Mouse (Mus musculus) megakaryocyte, embryonic 14.5 days (primary cell): ENCODE measurements around the gene Hepacam. TPM values are rescaled to one million over a fixed set of nuclear protein-coding genes. Genes with fewer than 3 reads are reported as not detected.
A peak's percentile ranks its signal among the peaks of the same experiment; 100 is the strongest.

Experiments used
- H3K27me3 ChIP-seq: replicated peaks from 2 replicates; pipeline ENCODE3; 2012; ENCODE audit warnings: inconsistent platforms
- H3K36me3 ChIP-seq: replicated peaks from 2 replicates; pipeline ENCODE3; 2012; ENCODE audit warnings: low read length, inconsistent platforms, mixed read lengths
- H3K4me1 ChIP-seq: 2 replicates; pipeline ENCODE4 v1.6.1; 2012; ENCODE audit warnings: inconsistent platforms
- H3K4me3 ChIP-seq: replicated peaks from 2 replicates; pipeline ENCODE3; 2012; ENCODE audit warnings: moderate library complexity, mild to moderate bottlenecking, inconsistent platforms
- H3K9me3 ChIP-seq: 2 replicates; pipeline ENCODE4 v1.6.1; 2012; ENCODE audit warnings: inconsistent platforms
- FLI1 ChIP-seq: IDR thresholded peaks from 2 replicates; pipeline ENCODE4 v1.6.1; 2012; ENCODE audit warnings: low read length, inconsistent platforms, mixed read lengths
- GATA1 ChIP-seq: IDR thresholded peaks from 3 replicates; pipeline ENCODE4 v1.6.1; 2012; ENCODE audit warnings: mixed read lengths, low read length, inconsistent platforms, borderline replicate concordance
- polyA plus RNA-seq: library from polyadenylated mRNA; stranded (reverse); fragments of >175 nt; gene quantifications from 2 replicates; pipeline ENCODE4 v1.2.3, GENCODE M21; 2012; ENCODE audit warnings: low replicate concordance; ENCODE audit not compliant: insufficient read depth

Hepacam gene
- polyA plus RNA-seq, 1 experiment = not detected

DNA sequence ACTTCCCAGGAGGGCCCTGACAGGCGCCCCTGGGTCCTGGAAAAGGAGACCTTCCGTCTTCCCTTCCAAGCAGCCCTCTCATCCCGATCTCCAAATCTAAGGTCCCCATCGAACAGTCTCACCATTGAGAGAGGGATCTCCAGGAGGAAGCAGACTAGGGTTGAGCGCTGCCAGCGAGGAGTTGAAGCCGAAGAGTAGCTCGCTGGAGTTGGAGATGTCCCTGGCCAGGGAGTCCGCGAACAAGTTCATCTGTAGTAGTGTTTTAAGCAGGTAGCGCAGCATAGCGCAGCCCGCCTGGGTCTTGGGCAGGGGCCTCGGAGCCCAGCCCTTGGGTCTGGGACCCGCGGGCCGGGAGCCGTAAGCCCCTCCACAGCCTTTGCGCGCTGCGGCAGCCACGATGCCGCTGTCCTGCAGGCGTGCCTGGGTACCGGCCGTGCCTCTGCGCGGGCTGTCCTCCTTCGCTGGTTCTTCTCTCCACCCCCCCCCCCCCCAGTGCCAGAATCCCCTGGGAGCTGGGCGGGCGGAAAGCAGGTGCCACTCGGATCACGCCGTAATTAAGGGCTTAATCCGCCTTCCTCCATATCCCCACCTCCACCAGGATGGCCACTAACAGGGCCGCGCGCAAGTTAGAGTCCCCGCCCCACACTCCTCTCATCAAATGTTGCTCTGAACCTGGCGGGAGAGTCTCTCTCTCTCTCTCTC, 65.7 kb downstream of the Hepacam start, which contains the start of gene Robo3:
Robo3 (minus strand) TSS at position 527 of the 702 bp plus-strand sequence.
- Histone ChIP-seq H3K4me3 (peak within 1 kb of the TSS; percentile 93), H3K4me1 (peaks cover 78% of the 10 kb centered on the region), H3K9me3 (no peaks in the 10 kb centered on the region), H3K36me3 (peaks cover 21% of the 10 kb centered on the region), H3K27me3 (no peaks in the 10 kb centered on the region)
- TF ChIP-seq FLI1 (no peak), GATA1 (no peak)

DNA sequence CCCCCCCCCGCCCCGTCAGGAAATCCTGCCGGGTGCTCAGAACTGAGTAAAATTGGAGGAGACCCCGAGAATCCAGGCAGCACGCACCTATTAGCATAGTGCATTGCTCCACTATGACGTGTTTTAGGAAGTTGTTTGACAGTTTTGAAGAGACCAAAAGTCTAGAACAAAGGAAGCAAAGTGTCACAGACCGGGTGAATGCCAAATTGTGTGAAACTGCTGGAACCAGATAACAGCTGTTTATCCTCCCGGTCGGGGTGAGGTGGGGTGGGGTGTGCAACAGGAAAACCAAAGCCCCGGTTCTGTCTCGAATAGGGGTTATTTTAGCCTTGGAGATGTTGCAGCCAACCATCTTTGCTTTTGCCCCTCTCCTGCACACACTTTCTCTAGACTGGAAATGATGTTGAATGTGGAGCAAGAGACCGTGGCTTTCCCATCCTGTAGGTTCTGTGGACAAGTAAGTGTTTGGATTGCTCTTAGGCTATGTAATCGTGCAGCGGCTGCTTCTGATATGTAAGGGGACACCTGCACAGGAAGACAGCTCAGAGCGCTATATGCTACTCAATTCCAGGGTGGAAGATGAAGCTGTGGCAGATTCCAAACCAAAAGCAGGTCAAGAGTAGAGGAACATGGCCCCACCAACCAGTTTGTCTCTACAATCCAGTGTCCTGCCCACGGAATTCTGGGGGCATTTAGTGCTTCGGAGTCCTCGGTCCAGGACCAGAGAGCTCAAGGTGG, 66.8 kb downstream of the Hepacam start:
- peak overlapping the region; percentile 93 for H3K4me3 ChIP-seq
- peaks cover 12% of the 10 kb centered on the region for H3K36me3 ChIP-seq
- H3K27me3 ChIP-seq = no peaks in the 10 kb centered on the region
- TF ChIP-seq FLI1 (peak; percentile 45; the same call in 1 of the 2 replicates), GATA1 (peak; percentile 77; the same call in 1 of the 3 replicates)
- H3K9me3 ChIP-seq = no peaks in the 10 kb centered on the region
- peaks cover 84% of the 10 kb centered on the region for H3K4me1 ChIP-seq

DNA sequence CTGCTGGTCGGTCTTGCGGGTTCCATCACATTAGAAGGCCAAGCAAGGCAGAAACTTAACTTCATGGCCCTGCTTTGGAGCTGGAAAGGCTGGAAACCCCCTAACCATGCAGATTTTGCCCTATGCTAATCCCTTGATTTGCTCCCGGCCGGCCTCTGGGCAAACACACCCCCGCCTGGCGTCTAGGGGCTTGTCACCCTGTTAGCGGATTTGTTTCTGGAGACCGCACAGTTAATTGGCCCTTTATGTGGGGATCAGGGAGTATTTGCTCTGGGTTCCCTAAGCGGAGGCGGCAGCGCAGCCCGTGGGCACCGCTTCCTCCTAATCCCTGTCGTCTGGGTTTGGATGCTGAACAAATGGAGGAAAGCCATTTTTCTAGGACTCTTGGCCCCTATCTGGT, 67.8 kb downstream of the Hepacam start:
- no peaks in the 10 kb centered on the region for H3K27me3 ChIP-seq
- H3K36me3 ChIP-seq = peaks cover 6% of the 10 kb centered on the region
- TF ChIP-seq GATA1 (no peak), FLI1 (no peak)
- peaks cover 82% of the 10 kb centered on the region for H3K4me1 ChIP-seq
- H3K9me3 ChIP-seq = no peaks in the 10 kb centered on the region
- peak overlapping the region; percentile 93 for H3K4me3 ChIP-seq

DNA sequence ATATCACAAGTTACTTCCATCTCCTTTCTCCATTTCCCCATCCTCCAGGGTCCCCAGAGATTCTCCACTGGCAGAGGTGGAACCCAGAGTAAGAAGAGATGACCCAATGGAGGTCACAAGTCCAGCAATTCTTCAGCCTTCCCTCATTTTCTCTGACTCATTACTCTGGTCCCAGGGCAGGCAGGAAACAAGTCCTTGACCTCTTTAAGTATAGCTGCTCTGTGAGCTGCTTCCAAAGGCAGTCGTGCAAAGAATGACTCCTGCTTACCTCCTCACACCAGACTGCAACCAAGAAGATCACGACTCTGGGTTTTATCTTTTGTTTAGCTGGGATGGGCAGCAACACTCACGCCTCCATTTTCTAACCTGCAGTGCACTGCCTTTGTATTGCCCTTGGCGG, 68.5 kb downstream of the Hepacam start:
- H3K9me3 ChIP-seq = no peaks in the 10 kb centered on the region
- peaks cover 7% of the 10 kb centered on the region for H3K36me3 ChIP-seq
- TF ChIP-seq GATA1 (no peak), FLI1 (no peak)
- H3K4me1 ChIP-seq = peaks cover 81% of the 10 kb centered on the region
- H3K27me3 ChIP-seq = no peaks in the 10 kb centered on the region
- peak overlapping the region; percentile 93 for H3K4me3 ChIP-seq

Other genes with a start within 250 kb of the Hepacam start
- 0.06 TPM in 1 of 2 replicates, not detected in the other for gene Pknox2, start 219.9 kb upstream of the Hepacam start, polyA plus RNA-seq
- gene Tmem218, start 159.1 kb upstream of the Hepacam start, polyA plus RNA-seq = 0.45 TPM in 1 of 2 replicates, not detected in the other
- 1.2 TPM in 1 of 2 replicates, not detected in the other for gene Slc37a2, start 111.6 kb upstream of the Hepacam start, polyA plus RNA-seq
- gene Ccdc15, start 18.9 kb upstream of the Hepacam start, polyA plus RNA-seq = 2.8 TPM in 1 of 2 replicates, not detected in the other
- gene Robo4, start 34.5 kb downstream of the Hepacam start, polyA plus RNA-seq = not detected in 2 replicates
- gene Robo3, start 65.9 kb downstream of the Hepacam start, polyA plus RNA-seq = 433 and 1,147 TPM in 2 replicates
- gene Msantd2, start 122.0 kb downstream of the Hepacam start, polyA plus RNA-seq = 1.5 and 3.5 TPM in 2 replicates
- 10.7 and 14.5 TPM in 2 replicates for gene Esam, start 160.7 kb downstream of the Hepacam start, polyA plus RNA-seq
- gene Vsig2, start 171.9 kb downstream of the Hepacam start, polyA plus RNA-seq = not detected in 2 replicates
- 5,423 and 8,339 TPM in 2 replicates for gene Nrgn, start 185.6 kb downstream of the Hepacam start, polyA plus RNA-seq
- 0.40 TPM in 1 of 2 replicates, not detected in the other for gene Siae, start 188.3 kb downstream of the Hepacam start, polyA plus RNA-seq
- 1.8 TPM in 1 of 2 replicates, not detected in the other for gene Spa17, start 246.4 kb downstream of the Hepacam start, polyA plus RNA-seq